Mouse (Mus musculus) mouse trophoblast stem cell (cell line): ENCODE data around the gene S100a11.

Source experiments
- in situ Hi-C, 2 experiments: fragments of 300-500 bp; cut with MseI, MboI; formaldehyde crosslinking; loops; 2 replicates in 1 of 2; 3 replicates in 1 of 2; pipeline ENCODE4 v1.15.1; 2025

S100a11 gene

DNA sequence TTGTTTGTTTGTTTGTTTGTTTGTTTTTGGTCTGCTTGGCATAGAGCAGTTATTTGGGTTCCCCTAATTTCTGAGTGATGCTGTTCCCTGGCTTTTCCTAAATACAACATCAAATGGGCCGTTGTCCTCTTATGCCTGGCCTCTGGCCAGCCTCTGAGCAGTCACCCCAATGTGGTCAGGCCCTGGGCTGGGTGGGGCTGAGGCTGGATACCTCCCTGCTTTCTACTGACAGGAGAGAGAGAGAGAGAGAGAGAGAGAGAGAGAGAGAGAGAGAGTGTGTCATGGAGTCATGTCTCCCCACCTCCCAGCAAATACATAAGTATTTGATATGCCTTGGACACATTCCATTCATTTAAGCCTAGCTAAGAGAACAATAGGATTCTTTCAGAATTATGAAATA lies 36.3 kb downstream of the S100a11 start:
- in situ Hi-C loops, result no loop called here

- in situ Hi-C loops, result no loop called here
Observed at GRCm38 (mm10) chr3:93557471-93557870, 37.2 kb downstream of the S100a11 start.

- in situ Hi-C loops, result no loop called here
Observed at GRCm38 (mm10) chr3:93559961-93560360, 39.7 kb downstream of the S100a11 start.

DNA sequence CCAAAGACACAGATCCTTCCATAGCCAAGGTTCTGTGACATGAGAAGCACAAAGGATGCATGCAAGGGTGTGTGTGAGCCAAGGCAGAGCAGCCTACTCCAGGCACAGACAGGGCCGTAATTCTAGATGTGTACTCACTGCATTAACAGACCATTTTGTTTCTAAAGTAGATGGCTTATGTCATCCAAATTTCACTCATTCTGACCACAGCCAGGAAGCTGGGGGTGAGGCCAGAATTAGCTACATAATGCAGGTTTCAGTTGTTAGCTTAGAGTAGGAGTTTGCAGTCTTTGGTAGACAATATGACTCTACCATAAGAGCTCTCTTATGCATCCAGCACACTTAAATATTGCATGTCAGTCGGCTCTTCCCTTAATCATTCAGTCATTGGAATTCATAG lies 42.1 kb downstream of the S100a11 start:
- in situ Hi-C loops, result no loop called here

DNA sequence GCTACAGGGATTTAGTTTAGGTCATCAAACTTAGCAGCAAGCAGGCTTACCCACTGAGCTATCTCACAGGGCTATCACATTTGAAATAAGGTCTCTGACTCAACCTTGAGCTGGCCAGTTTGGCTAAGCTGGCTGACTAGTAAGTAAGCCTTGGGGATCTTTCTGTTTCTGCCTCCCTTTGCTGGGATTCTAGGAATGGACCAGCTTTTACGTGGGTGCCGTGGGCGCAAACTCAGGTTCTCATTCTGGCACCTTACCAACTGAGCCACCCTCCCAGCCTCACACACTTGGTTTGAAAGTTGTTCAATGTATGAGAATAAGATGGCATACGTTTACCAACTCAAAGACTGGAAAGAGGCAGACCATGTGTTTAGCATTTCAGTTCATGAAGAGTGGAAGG lies 42.9 kb downstream of the S100a11 start:
- in situ Hi-C loops, result no loop called here

DNA sequence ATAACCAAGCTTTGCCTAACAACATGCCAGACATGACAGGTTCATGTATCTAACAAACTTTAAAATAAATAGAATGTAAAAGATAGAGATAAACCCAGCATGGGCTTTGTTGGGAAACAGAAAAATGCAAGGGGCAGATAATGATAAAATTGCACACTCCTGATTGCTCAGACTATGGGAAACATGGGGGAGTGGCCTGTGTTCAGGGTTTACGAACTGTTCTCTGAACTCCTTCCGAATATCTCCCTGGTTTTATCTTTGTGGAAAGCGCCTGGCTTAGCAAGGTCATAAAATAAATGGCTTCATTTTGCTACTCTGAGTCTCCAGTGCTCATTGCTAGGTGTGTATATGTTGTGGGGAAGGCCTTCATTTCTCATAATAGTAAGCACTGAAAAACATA lies 46.6 kb downstream of the S100a11 start:
- in situ Hi-C loops, result no loop called here

DNA sequence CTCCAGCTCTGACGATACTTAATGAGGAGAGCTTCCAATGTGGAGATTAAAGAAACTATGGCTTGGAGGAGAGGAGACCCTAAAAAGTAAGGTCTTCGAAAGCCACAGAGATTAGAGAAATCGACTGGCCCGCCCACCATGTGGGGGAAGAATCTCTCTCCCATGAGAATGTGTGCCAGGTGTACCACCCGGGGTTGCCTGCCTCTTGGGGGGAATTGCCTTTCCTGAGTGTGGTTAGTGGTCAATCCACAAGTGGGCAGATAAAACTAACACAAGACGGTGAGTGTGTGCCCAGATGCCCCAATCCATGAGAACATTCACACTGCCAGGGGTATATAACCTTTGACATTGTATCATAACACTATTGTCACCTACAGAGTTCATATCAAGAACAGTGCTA lies 47.4 kb downstream of the S100a11 start:
- in situ Hi-C loops, result no loop called here

DNA sequence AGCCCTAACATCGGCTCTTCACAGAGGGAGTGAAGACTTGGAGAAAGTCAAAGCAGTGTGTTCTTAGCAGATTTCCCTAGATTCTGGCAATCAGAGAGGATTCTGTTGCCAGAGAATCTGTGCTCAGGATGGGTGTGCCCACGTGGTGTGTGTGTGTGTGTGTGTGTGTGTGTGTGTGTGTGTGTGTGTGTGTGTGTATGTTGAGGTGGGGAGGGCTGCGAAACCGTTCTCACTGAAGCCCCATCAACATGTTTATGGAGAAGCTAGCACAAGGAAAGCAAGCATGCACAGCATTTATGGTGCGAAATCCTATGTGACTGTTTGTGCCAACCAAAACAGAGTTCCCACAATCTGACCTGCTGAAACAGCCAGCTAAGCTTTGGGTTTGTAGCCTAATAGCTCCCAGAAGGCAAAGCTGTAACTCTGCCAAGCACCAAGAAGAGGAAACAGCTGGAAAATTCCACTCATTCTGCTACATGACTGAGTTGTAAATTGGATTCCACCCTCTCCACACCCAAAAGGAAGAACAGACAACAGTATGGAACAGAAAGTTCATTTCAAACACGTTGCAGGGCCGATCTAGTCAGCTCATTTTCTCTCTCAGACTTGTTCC lies 48.2 kb downstream of the S100a11 start:
- in situ Hi-C loops, result no loop called here

- in situ Hi-C loops, result no loop called here
Observed at GRCm38 (mm10) chr3:93569046-93569445, 48.8 kb downstream of the S100a11 start.

- in situ Hi-C loops, result no loop called here
Observed at GRCm38 (mm10) chr3:93572058-93572791, 51.9 kb downstream of the S100a11 start.
